In genomic region chr11:53785311-53785936, GRCm38 (mm10) we compare ENCODE assay signal across 12 mouse cellular contexts. TPM values are rescaled to one million over a fixed set of nuclear protein-coding genes. Genes with fewer than 3 reads are reported as not detected.
DNase-seq lines count a peak whose midpoint lies in the region; ATAC-seq and TF ChIP-seq lines count a peak whose summit lies in the region.
"Had no signal": no experiment of that assay in that cellular context is flagged by ENCODE, and none has a peak within 500 bp of the region (broad histone marks: within the 10 kb centered on the region; RNA-seq: fewer than 3 reads in every experiment).

No protein-coding gene starts in this region.

- no peak for TF ChIP-seq POLR2A in liver, adult 2 months (IDR thresholded peaks at IDR 0.05; ENCODE audit: extremely low read depth, insufficient read depth, low read length)

- no peaks in the 10 kb centered on the region for H3K9me3 ChIP-seq in liver, embryonic 12.5 days (replicated peaks)
- no peaks in the 10 kb centered on the region for H3K9me3 ChIP-seq in liver, postnatal 0 days (ENCODE audit: low read length)
- H3K9me3 ChIP-seq: G1E; midbrain, embryonic 10.5 days had no signal

- H3K36me3 ChIP-seq in liver, adult 2 months (ENCODE audit: control insufficient read depth, insufficient read depth, low read length) = no peaks in the 10 kb centered on the region
- no peaks in the 10 kb centered on the region for H3K36me3 ChIP-seq in liver, embryonic 12.5 days
- H3K36me3 ChIP-seq in liver, postnatal 0 days (replicated peaks; ENCODE audit: insufficient read depth, low read length) = no peaks in the 10 kb centered on the region
- H3K36me3 ChIP-seq: G1E; midbrain, embryonic 10.5 days had no signal

- 74% methylated on average over 3 of the region's 3 CpGs for WGBS in liver, adult 2 months
- WGBS in liver, embryonic 12.5 days (ENCODE audit: insufficient replicate concordance) = 46% methylated on average over 3 of the region's 3 CpGs
- WGBS in liver, postnatal 0 days (ENCODE audit: insufficient replicate concordance) = 37% methylated on average over 3 of the region's 3 CpGs

- H3K27me3 ChIP-seq in liver, adult 2 months (ENCODE audit: control insufficient read depth, insufficient read depth, low read length) = no peaks in the 10 kb centered on the region
- H3K27me3 ChIP-seq in liver, embryonic 12.5 days (replicated peaks) = no peaks in the 10 kb centered on the region
- H3K27me3 ChIP-seq in liver, postnatal 0 days (ENCODE audit: insufficient read depth, low read length) = no peaks in the 10 kb centered on the region

- peaks cover 28% of the 10 kb centered on the region for H3K4me1 ChIP-seq in liver, adult 2 months (ENCODE audit: control insufficient read depth, insufficient read depth, low read length)
- H3K4me1 ChIP-seq in liver, embryonic 12.5 days = peaks cover 23% of the 10 kb centered on the region
- peaks cover 35% of the 10 kb centered on the region for H3K4me1 ChIP-seq in liver, postnatal 0 days (ENCODE audit: insufficient read depth)

- no peak overlapping the region for H3K4me2 ChIP-seq in liver, embryonic 12.5 days
- H3K4me2 ChIP-seq in liver, postnatal 0 days (ENCODE audit: low read depth, low read length) = no peak overlapping the region

- no peak overlapping the region for H3K9ac ChIP-seq in liver, adult 2 months (ENCODE audit: low read depth, low read length)
- no peak overlapping the region for H3K9ac ChIP-seq in liver, embryonic 12.5 days
- no peak overlapping the region for H3K9ac ChIP-seq in liver, postnatal 0 days (replicated peaks)

- no peak for TF ChIP-seq EP300 in liver, postnatal 0 days (IDR thresholded peaks at IDR 0.05; ENCODE audit: low read depth)

- no peak for ATAC-seq in liver, embryonic 12.5 days
- ATAC-seq in CD4-positive, CD25-positive, alpha-beta regulatory T cell, adult 4 months = peak; percentile 74
- no peak for ATAC-seq in liver, postnatal 0 days

- peak overlapping the region; percentile 33 for H3K27ac ChIP-seq in liver, adult 2 months (replicated peaks; ENCODE audit: insufficient read depth, low read depth, low read length)
- no peak overlapping the region for H3K27ac ChIP-seq in liver, embryonic 12.5 days
- peak overlapping the region; percentile 66 for H3K27ac ChIP-seq in liver, postnatal 0 days (ENCODE audit: low read depth)
- H3K27ac ChIP-seq: midbrain, embryonic 10.5 days had no signal

- TF ChIP-seq CTCF in liver, adult 2 months (IDR thresholded peaks at IDR 0.05; ENCODE audit: low read depth, low read length) = no peak
- no peak for TF ChIP-seq CTCF in liver, postnatal 0 days (IDR thresholded peaks at IDR 0.05; ENCODE audit: low read depth)

- DNase-seq in liver, adult 2 months (ENCODE audit: extremely low read depth, low read depth, low spot score) = no peak
- peak; percentile 69 for DNase-seq in CD4-positive helper T cell, adult 2 months (ENCODE audit: low read depth, low spot score)
- DNase-seq in liver, postnatal 0 days = no peak
- no peak for DNase-seq in T-cell, adult 2 months (ENCODE audit: low spot score)
- DNase-seq in right cerebral cortex, postnatal 14 days = no peak
- DNase-seq: kidney, adult 9 months; layer of hippocampus, adult 9-11 months had no signal

- H3K79me2 ChIP-seq in liver, adult 2 months (ENCODE audit: control insufficient read depth, insufficient read depth, low read length) = no peaks in the 10 kb centered on the region

- H3K4me3 ChIP-seq in liver, adult 2 months (ENCODE audit: insufficient read depth, low read depth, low read length) = no peak overlapping the region
- no peak overlapping the region for H3K4me3 ChIP-seq in liver, embryonic 12.5 days
- H3K4me3 ChIP-seq in liver, postnatal 0 days (ENCODE audit: low read depth, low read length) = no peak overlapping the region
- H3K4me3 ChIP-seq: midbrain, embryonic 10.5 days; myocyte had no signal

RNA-seq across cellular contexts. Expression of gene Gm17334, which starts 12.4 kb away (rescaled TPM):
- not detected in 2 replicates for total RNA-seq in liver, adult 2 months (2014; rRNA removed)
- polyA plus RNA-seq in liver, adult 2 months (2012; rRNA removed) = 0.16 TPM in 1 of 2 replicates, not detected in the other
- 0.13 TPM in 1 of 2 replicates, not detected in the other for polyA plus RNA-seq in liver, embryonic 12.5 days (2016; fragmentation: Nextera tagmentation; extraction: Ambion mirVana)
- polyA plus RNA-seq in CD4-positive, CD25-positive, alpha-beta regulatory T cell, adult 4 months (2017; shearing (Covaris generic)) = 1 to 10 TPM; 6.1 to 9.8 TPM
- polyA plus RNA-seq in liver, postnatal 0 days (2015; fragmentation: Nextera tagmentation; extraction: Ambion mirVana) = 0.12 and 0.23 TPM in 2 replicates
- total RNA-seq: G1E had no signal
- polyA plus RNA-seq: G1E; midbrain, embryonic 10.5 days had no signal

RNA-seq across cellular contexts. Expression of gene Irf1, which starts 15.6 kb away (rescaled TPM):
- total RNA-seq in liver, adult 2 months (2014; rRNA removed) = 37.5 and 44.2 TPM in 2 replicates
- 27.9 and 43.0 TPM in 2 replicates for polyA plus RNA-seq in liver, adult 2 months (2012; rRNA removed)
- 7.3 and 7.5 TPM in 2 replicates for polyA plus RNA-seq in liver, embryonic 12.5 days (2016; fragmentation: Nextera tagmentation; extraction: Ambion mirVana)
- polyA plus RNA-seq in CD4-positive, CD25-positive, alpha-beta regulatory T cell, adult 4 months (2017; shearing (Covaris generic)) = 100 to 1,000 TPM; 310 to 397 TPM
- 22.0 and 24.5 TPM in 2 replicates for polyA plus RNA-seq in liver, postnatal 0 days (2015; fragmentation: Nextera tagmentation; extraction: Ambion mirVana)
